Mouse (Mus musculus) cerebellum, postnatal 36 days (tissue): ENCODE data around the gene Pms2.

Experiments used
- DNase-seq, 2 experiments: peaks; one replicate each; pipeline ENCODE4 v3.0.0; 2021 to 2022; ENCODE audit warnings: mixed read lengths in 2 of 2

Pms2 gene

DNA sequence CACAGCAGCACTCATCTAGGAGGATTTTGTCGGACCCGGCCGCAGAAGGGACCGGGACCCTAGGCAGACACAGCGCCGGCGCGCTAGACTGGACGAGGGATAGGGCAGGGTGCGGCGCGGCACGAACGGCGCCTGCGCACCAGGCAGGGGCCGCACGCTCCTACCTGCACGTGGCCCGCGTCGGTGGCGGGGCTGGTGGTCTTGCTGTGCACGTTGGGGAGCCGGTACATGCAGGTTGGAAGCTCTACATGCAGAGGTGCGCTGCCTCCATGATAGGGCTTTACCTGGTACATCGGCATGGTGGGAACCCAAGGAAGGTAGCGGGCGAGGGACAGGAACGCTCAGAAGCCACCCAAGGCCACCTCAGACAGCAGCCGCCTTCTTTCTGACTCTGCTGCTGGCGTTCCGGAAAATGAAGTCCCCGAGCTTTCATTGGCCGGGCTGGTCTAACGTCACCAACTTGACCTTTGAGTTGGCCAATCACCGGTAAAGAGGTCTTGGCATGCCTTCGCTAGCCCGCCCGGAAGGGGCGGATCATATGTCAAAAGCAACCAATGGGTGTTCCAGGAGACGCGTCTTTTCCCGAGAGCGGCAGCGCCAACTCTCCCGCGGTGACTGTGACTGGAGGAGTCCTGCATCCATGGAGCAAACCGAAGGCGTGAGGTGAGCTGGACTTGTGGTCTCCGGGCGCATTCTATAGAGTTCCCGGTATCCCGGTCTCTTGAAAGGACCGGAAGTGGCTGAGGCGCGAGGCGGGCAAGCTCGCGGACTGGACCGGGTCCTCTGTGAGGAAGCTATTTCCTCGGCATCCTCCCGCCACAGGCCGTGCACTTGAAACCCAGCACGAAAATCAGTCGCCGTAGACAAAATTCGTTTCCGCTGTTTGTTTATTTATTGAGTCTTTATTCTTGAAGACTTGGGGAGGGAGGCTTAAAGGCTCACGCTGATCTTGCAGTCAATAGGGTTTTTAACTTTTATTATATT, at the start of gene Pms2, which contains the start of gene Aimp2:
TSS of gene Pms2 (plus strand) at position 548 of the 984 bp plus-strand sequence.
TSS of gene Aimp2 (minus strand) at position 431 of the 984 bp plus-strand sequence.
- peak; percentile 95 to 96 for DNase-seq

DNA sequence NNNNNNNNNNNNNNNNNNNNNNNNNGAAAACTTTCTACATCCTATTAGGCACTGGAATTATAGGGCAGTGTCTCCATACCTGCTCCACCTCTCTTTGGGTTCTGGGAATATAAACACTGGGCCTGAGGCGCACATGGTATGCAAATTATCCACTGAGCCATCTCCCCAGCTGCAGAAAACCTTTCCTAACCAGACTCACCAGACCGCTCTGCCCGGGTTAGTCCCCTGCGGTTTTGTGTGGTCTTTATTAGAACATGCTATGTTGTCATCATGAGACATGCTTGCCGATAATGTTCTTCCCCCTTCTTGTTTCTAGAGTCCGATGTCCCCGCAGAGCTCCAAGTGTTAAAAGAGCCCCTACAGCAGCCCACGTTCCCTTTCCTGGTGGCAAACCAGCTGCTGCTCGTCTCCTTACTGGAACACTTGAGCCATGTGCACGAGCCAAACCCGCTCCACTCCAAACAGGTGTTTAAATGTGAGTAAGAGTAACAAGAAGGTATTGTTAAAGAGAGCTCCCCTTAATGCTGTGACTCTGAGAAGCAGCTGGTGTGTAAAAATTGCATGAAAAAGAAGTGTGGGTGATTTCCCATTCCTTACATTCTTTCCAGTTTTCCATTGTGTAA, 38.1 kb upstream of the Pms2 start:
- DNase-seq: no peak

DNA sequence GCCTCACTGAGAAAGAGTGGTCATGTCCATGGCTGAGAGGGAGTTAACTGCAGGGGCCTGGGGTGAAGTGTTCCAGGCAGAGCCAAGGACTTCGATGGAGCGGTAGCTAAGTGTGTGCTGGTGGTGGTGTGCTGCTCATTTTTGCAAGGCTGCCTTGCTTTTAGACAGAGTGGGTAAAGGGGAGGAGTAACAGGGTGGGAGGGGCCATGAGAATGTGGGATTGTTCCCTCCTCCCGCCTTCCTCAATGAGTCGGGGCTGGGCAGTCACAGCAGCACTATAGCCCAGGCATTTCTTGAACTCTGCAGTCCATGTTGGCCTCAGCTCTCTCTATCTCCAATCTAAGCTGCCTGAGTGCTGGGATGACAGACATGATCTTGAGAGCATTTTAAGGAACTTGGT, 35.2 kb upstream of the Pms2 start:
- no peak for DNase-seq

DNA sequence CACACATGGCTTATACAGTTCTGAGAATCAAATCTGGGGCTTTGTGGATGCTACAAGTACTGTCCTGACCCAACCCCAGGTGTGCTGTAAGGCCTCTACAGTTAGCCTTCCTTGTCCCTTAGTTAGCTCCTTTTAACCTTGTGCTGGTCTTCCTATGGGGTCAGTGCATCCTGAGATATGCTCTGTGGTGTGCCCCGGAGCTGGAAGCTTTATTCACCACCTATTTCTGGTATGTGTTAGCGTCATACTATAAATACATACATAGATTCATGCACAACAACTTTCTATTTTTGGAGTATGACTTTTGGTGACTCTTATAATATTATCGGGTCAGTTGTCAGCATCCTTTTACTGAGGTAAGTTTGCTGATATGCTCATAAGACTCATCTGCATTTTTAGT, 24.5 kb upstream of the Pms2 start:
- no peak for DNase-seq

DNA sequence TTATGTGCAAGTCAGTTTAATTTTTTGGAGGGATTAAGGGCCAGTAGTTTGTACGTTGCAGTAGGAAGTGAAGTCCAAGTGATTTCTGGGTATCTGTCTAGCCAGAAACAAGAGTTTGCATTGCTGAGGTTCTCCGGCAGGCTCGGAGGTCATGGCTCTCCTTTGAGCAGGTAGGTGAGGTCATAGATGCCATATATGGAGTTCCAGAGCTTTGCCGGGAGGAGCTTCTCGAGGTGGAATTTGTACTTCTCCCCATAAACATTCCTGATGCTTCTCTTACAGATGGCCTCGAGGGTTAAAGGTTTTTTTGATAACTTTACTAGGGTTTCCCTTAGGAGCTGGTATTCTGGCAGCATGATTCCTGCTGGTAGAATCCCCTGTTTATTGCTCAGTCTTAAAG, 19.0 kb upstream of the Pms2 start:
- DNase-seq: no peak

DNA sequence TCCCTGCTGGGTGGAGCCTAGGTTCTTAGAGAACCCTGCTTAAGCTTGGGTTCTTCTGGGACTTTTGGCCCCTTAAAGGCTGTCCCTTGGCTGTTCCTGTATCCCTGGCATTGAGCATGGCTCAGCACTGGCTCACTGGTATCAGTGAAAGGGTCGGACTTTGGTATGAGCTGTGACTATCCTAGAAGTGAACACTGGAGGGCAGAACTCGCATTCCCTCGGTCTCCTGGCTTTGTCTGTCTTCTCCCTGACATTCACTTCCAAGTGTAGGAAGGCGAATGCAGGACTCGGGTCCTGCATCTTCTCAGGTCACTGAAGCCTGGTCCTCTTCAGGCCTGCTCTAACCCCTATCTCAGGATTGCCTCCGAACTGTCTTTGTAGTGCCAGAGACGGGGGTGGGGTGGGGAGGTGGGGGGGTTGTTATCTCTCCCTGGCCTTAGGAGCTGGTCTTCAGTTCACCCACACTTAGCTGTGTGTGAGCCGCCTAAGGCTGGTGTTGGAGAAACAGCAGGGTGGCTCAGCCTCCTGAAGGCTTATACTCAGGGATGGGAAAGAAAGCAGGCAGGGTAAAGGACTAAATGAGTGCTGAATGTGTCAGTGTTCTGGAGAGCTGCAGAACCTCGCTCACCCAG, 17.4 kb upstream of the Pms2 start:
- no peak for DNase-seq

DNA sequence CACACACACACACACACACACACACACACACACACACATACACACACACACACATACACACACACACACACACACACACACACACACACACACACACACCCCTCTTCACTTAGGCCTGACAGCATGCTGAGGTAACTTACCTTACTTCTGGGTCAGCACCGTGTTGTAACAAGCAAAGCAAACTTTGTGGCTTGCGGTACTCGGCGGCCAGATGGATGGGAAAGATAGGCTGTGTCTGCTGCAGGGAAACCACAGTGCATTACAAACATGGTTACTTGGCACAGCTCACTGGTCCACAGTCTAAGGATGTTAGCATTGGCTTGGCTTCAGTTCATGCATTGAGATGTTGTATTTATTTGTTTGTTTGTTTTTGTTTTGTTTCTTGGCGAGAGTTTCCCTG, 16.4 kb upstream of the Pms2 start:
- DNase-seq: no peak

DNA sequence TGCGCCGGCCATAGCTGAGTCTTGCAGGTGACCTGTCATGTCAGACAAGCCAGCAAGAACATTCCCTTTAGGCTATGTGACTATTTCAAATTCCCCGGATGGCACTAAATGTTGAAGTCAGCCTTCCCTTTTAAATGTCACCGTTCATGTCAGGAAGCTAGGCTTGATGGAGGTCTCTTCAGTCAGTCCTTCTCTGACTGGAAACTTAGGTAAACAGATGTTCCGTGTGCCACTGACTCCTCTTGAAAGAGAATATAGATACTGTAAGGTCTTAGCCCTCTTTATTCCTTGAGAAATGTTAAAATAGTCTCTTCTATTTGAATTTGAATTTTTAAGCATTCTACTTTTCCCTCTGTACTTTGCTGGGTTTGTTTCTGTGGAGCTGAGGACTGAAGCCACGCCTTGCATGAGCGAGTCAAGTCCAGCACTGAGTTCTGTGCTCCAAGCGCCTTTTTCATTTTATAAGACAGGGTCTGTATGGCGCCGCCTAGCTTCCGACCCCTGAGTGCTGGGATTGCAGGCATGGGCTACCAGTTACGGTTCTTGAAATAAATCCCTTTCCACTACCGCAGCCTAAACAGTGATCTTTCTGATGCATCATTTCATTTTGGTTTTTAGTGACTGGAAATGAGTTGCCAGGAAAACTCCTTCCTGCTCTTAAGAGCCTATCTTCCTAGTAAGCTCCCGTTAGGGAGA, 12.0 kb upstream of the Pms2 start, which contains the start of gene Ankrd61:
TSS of gene Ankrd61 (minus strand) at position 51 of the 696 bp plus-strand sequence.
- DNase-seq: no peak

DNA sequence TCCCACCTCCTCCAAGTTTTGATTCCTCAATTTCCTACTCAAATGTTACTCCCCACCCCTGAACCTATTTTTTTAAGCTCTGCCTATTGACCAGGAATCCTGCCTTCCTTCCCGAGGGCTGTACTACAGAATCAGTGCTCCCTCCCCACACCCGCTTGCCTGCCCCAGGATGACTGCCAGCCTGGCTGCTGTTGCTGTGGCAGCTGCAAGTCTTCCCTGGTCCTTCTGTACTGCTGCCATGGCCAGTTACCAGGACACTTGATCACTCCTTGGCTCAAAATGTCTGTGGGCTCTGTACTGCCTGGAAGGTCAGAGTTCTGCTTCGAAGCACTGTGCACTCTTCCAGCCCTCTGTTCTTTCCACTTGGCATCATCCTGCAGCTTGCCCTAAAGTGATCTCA, 7.7 kb upstream of the Pms2 start:
- DNase-seq: no peak

DNA sequence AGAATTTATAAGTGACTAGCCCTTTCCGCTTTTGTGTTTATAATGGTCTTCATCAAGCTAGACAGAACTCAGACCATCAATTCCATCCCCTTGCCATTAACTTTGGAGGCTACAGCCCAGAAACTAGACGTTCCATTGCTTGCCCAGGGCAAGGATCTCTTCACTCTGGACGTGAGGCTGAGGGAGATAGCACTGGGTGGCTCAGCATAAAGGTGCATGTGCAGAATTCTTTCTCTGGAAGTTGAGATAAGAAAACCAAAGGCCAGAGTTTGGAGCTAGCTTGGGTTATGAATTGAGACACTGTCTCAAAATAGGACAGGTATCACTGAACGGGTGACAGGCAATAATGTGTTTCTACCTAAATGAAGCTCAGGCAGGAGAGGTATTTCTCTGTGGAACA, 6.0 kb upstream of the Pms2 start:
- no peak for DNase-seq

DNA sequence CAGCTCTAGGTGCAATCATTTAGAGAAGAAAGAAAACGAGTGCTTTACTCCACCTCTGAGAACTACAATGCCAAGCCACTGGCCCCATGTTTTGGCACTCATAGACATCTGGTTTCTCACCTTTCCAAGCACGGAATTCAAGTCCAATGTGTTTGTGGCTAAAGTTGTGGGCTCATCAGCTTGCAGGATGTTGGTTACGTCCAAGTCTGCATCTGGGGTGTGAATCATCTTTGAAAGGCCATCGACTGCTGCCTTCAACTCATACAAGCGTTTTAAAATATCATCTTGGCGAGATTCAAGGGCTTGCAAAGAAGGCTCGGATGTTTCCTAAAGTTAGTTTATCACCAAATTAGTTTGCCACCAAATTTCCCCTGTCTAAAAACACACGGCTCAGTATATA, 3.3 kb upstream of the Pms2 start:
- DNase-seq: no peak

DNA sequence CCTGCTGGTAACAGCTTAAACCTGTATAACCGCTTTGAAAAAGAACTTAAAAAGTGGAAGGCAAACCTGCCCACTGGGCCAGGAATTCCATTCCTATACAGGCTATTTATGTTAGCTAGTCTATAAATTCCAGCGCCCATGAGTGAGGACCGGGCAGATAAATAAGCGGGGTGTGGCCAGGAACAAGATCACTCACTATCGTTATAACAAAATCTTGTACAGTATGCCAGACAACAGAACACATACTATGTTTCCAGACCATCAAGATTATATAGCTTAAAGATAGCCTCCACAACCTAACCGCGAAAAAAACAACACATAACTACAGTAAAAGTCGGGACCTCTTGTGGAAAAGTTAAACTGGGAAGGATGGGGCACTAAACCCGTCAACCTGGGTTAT, 838 bp upstream of the Pms2 start:
- no peak for DNase-seq

DNA sequence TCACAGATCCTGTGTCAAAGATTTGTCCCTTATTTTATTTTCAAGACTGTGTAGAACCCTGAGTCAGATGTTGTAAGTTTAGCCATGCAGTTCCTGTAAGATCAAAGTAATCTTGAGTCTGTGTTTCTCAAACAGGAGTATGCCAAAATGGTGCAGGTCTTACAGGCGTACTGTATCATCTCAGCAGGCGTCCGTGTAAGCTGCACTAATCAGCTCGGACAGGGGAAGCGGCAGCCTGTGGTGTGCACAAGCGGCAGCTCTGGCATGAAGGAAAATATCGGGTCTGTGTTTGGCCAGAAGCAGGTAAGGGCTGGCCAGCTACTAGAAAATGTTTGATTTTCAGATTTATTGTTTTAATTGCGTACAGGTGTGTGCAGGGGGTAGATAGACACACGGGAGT, 6.5 kb downstream of the Pms2 start:
- no peak for DNase-seq

DNA sequence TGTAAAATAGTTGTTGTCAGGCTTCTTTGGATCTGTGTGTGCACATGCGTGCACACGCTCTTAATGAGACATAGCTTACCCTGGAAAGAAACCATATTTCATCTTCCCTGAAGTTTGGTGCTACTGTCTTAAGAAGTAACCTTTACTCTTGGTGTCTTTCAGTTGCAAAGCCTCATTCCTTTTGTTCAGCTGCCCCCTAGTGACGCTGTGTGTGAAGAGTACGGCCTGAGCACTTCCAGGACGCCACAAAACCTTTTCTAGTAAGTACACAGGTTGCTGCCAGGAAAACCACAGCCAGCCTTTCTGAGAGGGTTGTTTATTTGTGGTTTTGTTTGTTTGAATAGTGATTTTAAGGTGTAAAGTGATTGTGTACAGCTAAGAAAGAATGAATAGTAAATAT, 7.7 kb downstream of the Pms2 start:
- peak; percentile 14 to 32 for DNase-seq

DNA sequence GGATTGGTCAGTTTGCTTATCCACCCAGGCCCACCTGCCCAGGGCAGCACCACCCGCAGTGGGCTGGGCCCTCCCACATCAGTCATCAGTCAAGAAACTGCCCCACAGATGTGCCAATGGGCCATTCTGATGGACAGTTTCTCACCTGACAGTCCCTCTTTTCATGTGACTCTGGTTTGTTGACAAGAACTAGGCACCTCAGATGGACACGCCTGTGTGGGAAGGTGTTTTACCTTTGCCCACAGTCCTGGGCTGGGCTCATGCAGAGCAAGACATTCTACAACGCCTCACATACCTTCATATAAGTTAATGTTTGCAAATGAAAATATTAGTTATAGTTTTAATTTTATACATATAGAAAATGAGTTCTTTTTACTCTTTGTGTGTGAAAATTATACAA, 8.4 kb downstream of the Pms2 start:
- no peak for DNase-seq

DNA sequence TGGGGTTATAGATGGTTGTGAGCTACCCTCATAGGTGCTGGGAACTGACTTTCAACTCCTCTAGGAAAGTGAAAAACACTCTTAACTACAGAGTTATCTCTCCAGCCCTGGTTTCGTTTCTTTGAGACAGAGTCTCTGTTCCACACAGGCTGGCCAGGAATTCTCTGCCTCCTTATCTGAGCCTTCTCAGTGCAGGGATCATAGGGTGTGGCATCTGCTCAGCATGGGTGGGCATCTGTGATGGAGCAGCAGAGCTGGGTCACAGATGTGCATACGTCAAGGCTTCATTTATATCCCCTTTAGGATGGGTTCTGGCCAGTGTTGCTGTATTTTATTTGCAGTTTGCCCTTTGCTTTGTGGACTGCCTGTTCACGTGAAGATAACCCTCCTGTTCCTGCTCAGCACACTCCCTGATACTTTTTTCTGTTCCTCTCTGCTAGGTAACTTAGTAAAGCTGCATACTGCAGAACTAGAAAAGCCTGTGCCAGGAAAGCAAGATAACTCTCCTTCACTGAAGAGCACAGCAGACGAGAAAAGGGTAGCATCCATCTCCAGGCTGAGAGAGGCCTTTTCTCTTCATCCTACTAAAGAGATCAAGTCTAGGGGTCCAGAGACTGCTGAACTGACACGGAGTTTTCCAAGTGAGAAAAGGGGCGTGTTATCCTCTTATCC, 15.2 kb downstream of the Pms2 start:
- DNase-seq: no peak

DNA sequence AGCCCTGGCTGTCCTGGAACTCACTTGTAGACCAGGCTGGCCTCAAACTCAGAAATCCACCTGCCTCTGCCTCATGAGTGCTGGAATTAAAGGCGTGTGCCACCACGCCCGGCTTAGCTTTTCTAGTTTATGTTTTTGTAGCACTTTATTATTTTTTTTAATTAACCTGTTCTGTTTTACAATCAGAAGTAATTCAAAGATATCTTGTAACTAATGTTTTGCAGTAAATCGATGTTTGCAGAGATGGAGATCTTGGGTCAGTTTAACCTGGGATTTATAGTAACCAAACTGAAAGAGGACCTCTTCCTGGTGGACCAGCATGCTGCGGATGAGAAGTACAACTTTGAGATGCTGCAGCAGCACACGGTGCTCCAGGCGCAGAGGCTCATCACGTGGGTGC, 18.1 kb downstream of the Pms2 start, which contains the start of gene Gm42421:
TSS of gene Gm42421 (plus strand) at position 301 of the 400 bp plus-strand sequence.
- no peak for DNase-seq

DNA sequence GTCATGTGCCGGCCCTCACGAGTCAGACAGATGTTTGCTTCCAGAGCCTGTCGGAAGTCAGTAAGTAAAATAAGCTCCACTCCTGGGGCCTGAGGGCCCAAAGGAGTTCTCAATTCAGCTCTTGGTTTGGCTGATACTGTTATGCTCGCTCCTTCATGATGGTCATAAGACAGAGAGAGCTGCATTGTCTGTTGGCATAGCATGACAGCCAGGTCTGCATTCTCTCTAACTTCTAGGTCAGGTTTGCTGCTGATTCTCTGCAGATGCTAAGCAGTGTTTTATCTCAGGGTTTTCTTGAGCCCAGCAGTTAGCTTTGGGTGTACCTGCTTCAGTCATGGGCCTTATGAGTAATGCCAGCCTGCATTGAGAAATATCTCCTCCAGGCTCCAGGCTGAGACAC, 19.5 kb downstream of the Pms2 start:
- DNase-seq: no peak

DNA sequence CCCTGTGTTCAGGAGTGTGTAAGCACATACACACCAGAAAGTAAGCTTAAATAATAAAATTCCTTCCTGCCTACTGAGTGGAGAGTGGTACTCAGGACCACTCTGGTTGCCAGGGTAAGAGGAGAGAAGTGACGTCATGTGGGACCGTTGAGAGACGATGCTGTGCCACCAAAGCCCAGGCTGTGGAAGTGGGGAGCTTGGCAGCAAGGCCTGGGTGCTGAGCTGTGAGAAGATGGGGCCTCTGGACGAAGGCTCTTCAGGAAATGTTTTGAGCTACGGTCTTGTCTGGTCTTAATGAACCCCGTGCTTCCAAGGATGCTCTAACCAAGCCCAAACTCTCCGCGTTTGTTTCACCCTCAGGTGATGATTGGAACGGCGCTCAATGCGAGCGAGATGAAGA, 20.9 kb downstream of the Pms2 start:
- no peak for DNase-seq

DNA sequence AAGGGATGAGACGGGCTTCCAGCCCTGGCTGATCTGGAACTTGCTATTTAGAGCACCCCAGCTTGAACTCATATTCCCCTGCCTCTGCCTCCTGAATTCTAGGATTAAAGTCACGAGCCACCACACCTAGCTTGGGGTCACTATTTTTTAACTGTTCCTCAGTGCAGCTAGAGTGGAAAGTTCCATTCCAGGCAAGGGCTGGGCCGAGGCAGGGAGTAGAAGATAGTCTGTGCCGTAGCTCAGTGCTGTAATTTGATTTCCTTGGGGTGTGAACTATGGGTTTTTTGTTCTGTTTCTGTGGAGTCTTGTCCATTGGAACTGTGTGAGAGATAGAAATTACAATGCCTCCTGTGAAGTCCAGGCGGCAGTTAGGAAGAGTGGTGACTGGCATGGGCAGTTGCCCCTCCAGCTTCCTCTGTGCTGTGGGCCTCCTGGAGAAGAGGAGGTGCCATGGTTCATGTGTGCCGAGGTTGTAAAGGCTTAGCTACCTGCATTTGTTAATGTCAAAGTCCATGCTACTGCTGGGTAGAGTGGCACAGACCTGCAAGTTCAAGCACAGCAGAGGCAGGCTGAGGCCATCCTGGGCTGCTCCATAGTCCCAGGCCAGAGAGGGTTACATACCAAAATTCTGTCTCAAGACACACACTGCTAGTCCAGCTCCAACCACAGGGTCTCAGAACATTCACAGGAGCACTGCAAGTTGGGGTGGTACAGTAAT, 22.3 kb downstream of the Pms2 start:
- no peak for DNase-seq

DNA sequence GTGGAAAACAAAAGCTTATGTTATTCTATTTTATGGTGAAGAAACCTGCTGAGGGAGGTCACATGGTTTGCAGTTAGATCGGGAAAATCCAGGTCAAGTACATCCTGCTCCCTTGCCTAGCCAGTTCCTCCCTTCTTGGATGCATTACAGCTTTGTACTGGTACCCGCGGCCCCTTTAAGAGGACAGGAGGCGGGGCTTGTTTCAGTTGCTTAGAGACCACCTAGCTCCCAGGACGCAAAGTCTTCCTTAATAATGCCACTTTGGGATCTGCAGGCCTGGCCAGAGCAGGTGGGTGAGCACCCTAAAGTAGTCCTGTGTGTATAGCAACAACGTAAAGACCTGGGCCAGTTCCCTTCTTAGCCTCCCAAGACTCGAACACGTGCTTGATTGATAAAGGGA, 23.1 kb downstream of the Pms2 start, which contains the start of gene Rsph10b:
TSS of gene Rsph10b (plus strand) at position 205 of the 400 bp plus-strand sequence.
- DNase-seq: no peak
